Mouse (Mus musculus): ENCODE results near the gene Baz2b. TPM values are rescaled to one million over a fixed set of nuclear protein-coding genes. Genes with fewer than 3 reads are reported as not detected.

Baz2b gene
- total RNA-seq, 2 experiments from 2014 or later, result 36.7 to 47.2 TPM

- no peak for DNase-seq
- intact Hi-C loops (cut with DNase I), result no loop called here
Observed at GRCm38 (mm10) chr2:60202900-60203530, 6.6 kb downstream of the Baz2b start.

DNA sequence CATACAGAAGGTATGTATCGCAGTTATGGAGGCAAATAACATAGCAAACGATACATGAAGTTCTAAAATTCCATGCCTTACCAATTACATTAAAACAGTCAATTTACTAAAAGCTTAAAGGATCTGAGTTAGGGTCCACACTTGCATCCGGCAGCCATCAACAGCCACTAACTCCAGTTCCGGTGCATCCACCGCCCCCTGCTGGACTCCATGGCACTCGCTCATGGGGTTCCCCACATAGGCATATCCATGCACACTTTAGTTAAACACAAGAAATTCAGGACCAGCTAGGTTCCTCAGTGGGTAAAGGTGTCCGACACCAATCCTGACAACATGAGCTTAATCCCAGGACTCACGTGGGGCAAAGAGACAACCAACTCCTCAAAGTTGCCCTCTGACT, 9.0 kb downstream of the Baz2b start:
- DNase-seq, result peak; percentile 41 to 68
- intact Hi-C loops (cut with DNase I), result no loop called here

GRCm38 (mm10) chr2:60200051-60200562, 9.5 kb downstream of the Baz2b start:
- intact Hi-C loops (cut with DNase I), result no loop called here
- DNase-seq, result no peak

DNA sequence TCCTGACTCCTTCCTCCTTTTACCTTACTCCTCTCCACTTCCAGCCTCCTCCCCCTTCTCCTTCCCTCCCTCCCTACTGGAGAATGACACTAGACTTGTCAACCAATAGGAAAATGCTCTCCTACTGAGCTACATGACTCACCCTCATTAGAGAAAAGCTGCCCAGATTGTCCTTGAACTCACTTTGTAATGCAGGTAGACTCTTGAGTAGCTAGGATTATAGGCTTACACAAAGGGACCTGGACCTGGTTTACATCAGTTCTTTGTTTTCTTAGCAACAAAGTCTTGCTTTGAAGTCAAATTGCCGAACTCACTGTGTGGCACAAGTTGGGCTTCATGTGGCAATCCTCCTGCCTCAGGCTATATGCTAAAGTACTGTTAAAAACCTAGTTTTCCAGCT, 12.8 kb downstream of the Baz2b start:
- intact Hi-C loops (cut with DNase I), result no loop called here

GRCm38 (mm10) chr2:60181696-60182095, 27.9 kb downstream of the Baz2b start:
- intact Hi-C loops (cut with DNase I), result no loop called here
- no peak for DNase-seq

More for the DNA sequence above, 12.8 kb downstream of the Baz2b start:
- DNase-seq, result no peak

DNA sequence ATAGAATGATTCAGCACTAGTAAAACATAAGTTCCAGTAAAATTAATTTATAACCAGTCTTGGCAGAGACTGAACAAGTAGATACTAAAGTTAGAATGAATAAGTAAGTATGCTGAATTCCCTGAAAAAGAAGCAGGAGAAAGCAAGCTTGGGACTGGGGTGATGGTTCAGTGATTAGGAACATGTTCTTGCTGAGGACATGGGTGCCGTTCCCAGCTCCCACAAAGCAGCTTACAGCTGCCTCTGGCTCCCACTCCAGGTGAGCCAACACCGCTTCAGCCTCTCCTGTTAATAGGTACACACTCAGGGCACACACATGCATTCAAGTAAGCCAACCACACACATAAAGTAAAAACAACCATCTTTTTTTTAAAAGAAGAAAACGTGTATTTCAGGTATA, 32.1 kb downstream of the Baz2b start:
- intact Hi-C loops (cut with DNase I), result no loop called here
- DNase-seq, result no peak

GRCm38 (mm10) chr2:60176087-60176486, 33.6 kb downstream of the Baz2b start:
- intact Hi-C loops (cut with DNase I), result no loop called here
- no peak for DNase-seq

DNA sequence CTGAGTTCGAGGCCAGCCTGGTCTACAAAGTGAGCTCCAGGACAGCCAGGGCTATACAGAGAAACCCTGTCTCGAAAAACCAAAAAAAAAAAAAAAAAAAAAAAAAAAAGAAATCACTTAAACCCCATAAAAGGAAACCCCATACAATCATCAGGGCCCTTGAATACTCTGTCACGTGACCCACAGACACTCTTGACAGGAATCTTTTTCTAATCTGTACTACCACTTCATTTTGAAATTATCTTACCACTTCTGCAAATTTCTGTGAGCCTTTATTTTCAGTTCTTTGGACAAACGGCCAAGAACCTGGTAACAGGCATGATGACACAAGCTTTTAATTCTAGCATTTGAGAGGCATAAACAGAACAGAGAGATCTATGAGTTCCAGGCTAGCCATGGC, 34.6 kb downstream of the Baz2b start:
- no peak for DNase-seq
- intact Hi-C loops (cut with DNase I), result no loop called here

GRCm38 (mm10) chr2:60173595-60173994, 36.0 kb downstream of the Baz2b start:
- DNase-seq, result peak in 1 of 2 experiments; percentile 15
- intact Hi-C loops (cut with DNase I), result no loop called here

- DNase-seq, result no peak
- intact Hi-C loops (cut with DNase I), result no loop called here
Observed at GRCm38 (mm10) chr2:60173190-60173589, 36.4 kb downstream of the Baz2b start.

DNA sequence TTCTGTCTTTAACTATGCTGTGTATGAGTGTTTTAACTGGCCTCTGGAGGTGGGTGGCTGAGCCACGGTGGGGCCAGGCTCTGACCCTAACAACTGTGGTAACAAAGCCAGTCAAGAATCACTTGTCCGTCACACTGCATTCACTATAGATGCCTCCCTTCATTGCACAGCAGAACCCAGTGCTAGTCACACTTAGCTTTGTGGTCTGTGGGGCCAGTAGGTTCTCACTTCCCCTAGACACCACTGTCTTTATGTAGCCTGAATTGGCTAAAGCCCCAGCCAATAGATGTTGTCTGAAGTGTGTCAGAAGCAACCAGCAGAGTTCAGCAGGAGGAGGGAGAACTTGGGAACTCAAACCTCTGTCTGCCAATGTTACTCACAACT, 37.1 kb downstream of the Baz2b start:
- intact Hi-C loops (cut with DNase I), result no loop called here
- DNase-seq, result peak in 1 of 2 experiments; percentile 30

DNA sequence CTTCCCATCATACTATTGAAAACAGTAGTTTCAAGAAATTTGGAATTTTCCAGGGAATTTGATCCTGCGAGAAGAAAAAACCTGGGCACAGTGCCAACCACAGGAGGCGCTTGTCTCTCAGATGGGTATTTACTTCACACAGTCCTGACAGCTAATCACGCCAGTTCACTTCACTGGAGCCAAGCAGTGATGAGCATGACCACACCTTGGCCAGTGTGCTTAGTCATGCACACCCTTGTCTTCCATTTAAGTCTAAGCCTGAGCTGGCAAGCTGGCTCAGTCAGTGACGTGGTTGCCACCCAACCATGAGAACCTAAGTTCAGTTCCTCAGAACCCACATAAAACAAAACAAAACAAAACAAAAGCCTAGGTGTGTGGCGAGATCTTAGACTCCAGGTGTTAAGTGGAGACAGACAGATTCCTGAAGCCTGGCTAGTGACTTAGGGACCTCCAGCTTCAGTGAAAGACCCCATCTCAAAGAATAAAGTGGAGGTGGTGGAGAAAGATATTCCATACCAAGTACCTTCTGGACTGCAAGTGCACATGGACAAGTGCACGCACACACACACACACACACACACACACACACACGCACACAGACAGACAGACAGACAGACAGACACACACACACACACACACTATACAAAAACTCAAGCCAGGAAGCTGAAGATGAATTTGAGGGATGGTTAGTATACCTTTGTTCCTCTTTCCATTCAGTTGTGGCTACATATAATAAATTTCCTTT, 37.7 kb downstream of the Baz2b start:
- peak in 1 of 2 experiments; percentile 13 for DNase-seq
- intact Hi-C loops (cut with DNase I), result no loop called here

- no peak for DNase-seq
- intact Hi-C loops (cut with DNase I), result no loop called here
Observed at GRCm38 (mm10) chr2:60166878-60167277, 42.8 kb downstream of the Baz2b start.

DNA sequence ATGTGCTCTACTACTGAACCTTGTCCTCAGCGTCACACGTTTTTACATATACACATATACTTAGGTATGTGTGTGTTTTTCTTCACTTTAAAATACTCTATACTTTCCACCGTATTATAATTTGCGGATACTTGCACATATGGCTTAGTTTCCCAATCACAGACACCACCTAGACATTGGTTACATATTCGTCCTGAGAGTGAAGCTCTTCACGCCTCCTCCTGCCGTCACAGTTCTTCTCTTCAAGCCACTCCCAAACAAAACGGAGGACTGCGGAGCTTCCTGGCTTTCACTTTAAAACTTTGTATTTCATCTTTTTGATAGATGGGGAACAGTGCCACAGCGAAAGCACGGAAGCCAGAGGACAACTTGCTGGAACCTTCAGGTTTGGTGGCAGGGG, 44.0 kb downstream of the Baz2b start:
- intact Hi-C loops (cut with DNase I), result no loop called here
- no peak for DNase-seq

GRCm38 (mm10) chr2:60163744-60164143, 45.9 kb downstream of the Baz2b start:
- intact Hi-C loops (cut with DNase I), result no loop called here
- no peak for DNase-seq

GRCm38 (mm10) chr2:60152481-60152880, 57.2 kb downstream of the Baz2b start:
- no peak for DNase-seq
- intact Hi-C loops (cut with DNase I), result no loop called here

- intact Hi-C loops (cut with DNase I), result no loop called here
- no peak for DNase-seq
Observed at GRCm38 (mm10) chr2:60148651-60149050, 61.0 kb downstream of the Baz2b start.

GRCm38 (mm10) chr2:60147428-60147827, 62.2 kb downstream of the Baz2b start:
- intact Hi-C loops (cut with DNase I), result no loop called here
- DNase-seq, result no peak

DNA sequence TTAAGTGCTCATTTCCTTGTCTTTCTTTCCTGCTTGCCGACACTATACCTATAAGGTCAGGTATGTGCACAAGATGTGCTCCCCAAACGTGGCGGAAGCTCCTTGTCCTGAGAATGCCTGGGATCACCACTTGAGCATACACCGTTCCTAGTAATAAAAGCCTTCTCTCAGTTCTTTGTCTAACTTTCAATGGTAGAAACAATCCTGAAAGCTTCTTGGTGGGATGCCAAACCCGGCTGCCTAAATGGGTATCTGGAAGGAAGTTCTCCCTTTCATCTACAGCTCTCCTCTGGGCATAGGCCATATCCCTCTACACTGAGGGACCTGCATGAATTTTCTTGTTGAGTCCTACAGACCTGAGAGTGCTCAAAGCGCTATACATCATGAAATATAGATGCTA, 63.9 kb downstream of the Baz2b start:
- DNase-seq, result no peak
- intact Hi-C loops (cut with DNase I), result no loop called here

GRCm38 (mm10) chr2:60143383-60143782, 66.3 kb downstream of the Baz2b start:
- no peak for DNase-seq
- intact Hi-C loops (cut with DNase I), result no loop called here

DNA sequence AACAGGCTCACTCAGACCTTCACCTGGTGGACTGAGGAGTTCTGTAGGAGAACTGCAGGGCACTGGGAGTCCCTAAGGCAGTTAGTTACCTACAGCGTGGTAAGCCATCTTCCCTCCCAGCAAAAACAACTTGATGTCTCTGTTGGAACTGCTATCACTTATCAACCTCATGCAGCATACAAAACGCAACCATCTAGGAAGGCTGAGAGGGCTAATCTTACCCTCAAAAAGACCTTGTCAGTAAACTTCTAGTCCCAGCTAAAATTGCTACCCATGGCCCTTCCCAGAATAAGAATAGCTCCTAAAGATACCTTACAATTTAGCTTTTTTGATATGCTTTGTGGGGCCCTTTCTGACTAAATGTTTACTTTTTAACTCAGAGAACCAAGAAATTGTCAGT, 67.4 kb downstream of the Baz2b start:
- intact Hi-C loops (cut with DNase I), result no loop called here

GRCm38 (mm10) chr2:60138751-60139162, 70.9 kb downstream of the Baz2b start:
- no peak for DNase-seq
- intact Hi-C loops (cut with DNase I), result no loop called here

More for the DNA sequence above, 67.4 kb downstream of the Baz2b start:
- DNase-seq, result no peak

All from heart, postnatal 36 days (tissue).